Mouse (Mus musculus): ENCODE results near the gene Sult2b1.

Sult2b1 gene

GRCm38 (mm10) chr7:45800546-45801204 is 16.2 kb upstream of the Sult2b1 start:
- peak; percentile 39 to 54 for DNase-seq

DNA sequence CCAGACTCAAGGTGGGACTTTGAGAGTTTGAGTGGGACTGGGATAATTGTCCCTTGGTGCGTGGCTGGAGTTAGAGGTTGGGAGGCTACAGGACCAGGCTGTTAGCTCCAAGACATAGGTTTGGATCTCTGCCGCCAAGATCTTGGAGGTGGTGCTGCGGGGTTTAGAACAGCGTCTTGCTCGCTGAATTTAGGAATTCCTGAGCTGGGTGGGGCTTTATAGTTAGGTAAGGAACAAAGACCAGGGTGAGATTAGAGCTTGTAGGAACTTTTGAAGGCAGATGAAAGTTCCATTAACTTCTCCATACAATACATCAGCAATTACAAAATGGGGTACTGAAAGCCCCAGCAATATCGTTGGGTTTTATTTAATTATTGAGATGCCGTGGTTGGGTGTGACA is 15.5 kb upstream of the Sult2b1 start:
- no peak for DNase-seq

GRCm38 (mm10) chr7:45798931-45799330 is 14.5 kb upstream of the Sult2b1 start:
- DNase-seq: no peak

DNA sequence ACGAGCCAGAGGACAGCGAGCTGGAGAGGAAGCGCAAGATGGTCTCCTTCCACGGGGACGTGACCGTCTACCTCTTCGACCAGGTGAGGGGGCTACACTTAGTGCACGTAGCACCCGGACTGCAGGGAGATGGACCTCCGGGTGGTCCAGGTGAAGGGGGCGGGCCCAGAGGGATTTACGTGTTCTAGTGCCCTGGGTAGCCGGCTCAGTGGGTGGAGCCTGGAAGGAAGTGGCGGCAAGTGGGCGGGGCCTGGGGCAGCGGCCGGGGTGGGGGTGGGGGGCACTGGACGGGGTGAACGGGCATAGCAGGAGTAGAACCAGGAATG is 14.0 kb upstream of the Sult2b1 start:
- DNase-seq: peak; percentile 36 to 53

GRCm38 (mm10) chr7:45797661-45798510 is 13.4 kb upstream of the Sult2b1 start:
- DNase-seq: no peak

DNA sequence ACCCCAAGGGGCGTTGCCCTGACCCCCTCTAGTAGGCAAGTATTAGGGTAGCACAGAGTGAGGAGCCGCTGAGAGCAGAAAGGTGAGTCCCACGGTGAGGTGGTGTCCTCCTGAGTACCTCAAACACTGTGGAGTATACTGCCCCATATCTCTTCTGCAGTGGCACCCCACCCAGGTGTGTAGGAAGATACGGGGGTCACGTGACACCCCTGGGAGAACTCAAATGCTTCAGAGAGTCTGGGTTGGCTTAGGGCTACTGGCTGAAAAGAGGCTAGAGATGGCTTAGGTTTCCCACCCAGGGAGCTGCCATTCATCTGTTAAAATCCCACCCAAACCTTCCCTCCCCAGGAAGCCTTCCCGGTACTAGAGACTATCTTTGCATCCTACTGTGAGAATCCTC is 12.5 kb upstream of the Sult2b1 start:
- DNase-seq: no peak

DNA sequence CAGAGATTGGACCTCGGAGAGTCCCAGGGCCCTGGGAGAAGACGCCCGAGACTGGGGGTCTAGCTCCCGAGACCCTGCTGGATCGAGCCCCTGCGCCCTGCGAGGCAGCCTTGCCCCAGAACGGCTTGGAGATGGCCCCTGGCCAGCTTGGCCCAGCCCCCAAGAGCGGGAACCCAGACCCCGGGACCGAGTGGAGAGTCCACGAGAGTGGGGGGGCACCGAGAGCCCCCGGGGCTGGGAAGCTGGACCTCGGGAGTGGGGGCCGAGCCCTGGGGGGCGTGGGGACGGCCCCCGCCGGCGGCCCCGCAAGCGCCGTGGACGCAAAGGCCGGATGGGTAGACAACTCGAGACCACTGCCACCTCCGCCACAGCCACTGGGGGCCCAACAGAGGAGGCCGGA is 10.5 kb upstream of the Sult2b1 start:
- no peak for DNase-seq

DNA sequence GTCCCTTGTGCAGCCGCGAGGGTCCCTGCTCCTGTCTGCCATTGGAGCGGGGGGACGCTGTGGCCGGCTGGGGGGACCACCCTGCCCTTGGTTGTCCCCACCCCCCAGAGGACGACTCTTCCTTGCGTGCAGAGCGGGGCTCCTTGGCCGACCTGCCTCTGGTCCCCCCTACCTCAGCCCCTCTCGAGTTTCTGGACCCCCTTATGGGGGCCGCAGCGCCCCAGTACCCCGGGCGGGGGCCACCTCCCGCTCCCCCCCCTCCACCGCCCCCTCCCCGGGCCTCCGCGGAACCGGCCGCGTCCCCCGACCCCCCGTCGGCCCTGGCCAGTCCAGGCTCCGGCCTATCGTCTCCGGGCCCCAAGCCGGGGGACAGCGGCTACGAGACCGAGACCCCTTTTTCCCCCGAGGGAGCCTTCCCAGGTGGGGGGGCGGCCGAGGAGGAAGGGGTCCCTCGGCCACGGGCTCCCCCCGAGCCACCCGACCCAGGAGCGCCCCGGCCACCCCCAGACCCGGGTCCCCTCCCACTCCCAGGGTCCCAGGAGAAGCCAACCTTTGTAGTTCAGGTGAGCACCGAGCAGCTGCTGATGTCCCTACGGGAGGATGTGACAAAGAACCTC is 9.6 kb upstream of the Sult2b1 start:
- DNase-seq: no peak

- DNase-seq: no peak
Measured at GRCm38 (mm10) chr7:45793240-45793639, 8.8 kb upstream of the Sult2b1 start.

DNA sequence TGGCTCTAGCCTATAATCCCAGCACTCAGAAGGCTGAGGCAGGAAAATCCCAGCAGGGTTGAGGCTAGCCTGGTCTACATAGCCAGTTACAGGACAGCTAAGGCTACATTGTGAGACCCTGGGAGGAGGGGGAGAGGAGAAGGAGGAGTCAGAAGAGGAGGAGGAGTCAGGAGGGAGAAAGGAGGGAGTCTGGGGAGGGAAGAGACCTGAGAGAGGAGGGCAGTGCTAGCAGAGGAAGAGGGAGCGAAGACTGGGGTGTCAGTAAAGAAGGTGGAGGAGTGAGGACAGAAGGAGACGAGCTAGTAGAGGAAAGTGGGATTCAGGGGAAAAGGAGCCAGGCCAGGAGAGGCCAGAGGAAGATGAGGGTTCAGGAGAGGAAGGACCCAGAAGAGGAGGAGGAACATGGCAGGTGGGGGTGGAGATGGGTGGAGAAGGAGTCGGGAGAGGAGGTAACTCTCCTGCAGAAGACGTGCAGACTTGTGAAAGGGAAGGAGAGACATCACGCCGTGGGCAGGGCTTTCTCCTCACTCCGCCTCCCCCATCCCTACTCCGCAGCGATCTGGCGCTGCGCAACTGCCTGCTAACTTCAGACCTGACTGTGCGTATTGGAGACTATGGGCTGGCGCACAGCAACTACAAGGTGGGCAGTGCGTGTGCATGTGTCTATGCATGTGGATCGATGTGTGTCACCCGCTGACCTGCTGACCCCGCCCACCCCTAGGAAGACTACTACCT is 7.5 kb upstream of the Sult2b1 start:
- no peak for DNase-seq

DNA sequence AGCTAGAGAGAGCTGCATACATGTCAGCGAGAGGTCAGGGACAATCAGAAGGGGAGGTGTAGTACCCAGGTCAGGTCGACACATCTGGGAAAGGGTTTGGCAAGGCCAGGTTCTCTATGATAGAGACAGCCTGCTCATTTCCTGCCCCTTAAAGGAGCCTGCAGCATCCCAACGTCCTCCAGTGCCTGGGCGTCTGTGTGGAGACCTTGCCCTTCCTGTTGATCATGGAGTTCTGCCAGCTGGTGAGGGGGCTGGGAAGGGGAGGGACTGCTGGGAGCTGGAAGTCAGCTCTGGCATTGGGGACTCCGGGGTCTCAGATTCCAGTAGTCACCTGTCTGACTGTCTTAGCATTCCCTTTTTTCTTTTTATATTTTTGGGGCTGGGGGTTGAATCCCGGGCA is 6.3 kb upstream of the Sult2b1 start:
- no peak for DNase-seq

- DNase-seq: no peak
Measured at GRCm38 (mm10) chr7:45787642-45788041, 3.2 kb upstream of the Sult2b1 start.

DNA sequence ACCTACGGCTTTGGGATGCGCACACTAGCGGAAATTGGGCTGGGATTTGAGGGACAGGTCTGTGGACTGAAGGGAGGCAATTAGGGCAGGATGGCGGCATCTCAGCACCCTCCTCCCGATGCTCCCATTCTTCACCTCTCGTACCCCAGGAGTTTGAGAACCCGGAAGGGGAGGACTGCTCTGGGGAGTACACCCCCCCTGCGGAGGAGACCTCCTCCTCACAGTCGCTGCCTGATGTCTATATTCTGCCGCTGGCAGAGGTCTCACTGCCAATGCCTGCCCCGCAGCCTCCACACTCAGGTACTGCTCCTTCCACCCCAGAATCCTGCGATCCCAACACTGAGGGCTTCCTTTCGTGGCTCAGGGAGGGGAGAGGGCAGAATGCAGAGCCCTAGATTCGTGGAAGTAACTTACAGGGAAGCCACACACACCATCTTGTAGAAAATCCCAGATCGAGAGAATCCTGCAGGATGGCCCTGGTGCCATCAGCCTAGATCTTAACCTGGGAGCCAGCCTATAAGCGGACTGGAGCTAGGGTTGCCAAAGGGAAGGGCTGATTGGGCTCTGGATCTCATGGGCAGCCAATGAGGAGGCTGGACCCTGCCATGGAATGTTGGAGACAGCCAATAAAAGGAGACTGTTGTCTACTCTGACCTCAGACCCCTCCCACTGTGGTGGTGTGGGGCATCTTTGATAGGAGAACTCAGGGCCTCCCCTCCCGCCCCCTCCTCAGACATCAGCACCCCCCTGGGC is 2.4 kb upstream of the Sult2b1 start:
- DNase-seq: no peak

GRCm38 (mm10) chr7:45786136-45786578 is 1.7 kb upstream of the Sult2b1 start:
- no peak for DNase-seq

GRCm38 (mm10) chr7:45785388-45786135 is 1.1 kb upstream of the Sult2b1 start:
- DNase-seq: no peak

DNA sequence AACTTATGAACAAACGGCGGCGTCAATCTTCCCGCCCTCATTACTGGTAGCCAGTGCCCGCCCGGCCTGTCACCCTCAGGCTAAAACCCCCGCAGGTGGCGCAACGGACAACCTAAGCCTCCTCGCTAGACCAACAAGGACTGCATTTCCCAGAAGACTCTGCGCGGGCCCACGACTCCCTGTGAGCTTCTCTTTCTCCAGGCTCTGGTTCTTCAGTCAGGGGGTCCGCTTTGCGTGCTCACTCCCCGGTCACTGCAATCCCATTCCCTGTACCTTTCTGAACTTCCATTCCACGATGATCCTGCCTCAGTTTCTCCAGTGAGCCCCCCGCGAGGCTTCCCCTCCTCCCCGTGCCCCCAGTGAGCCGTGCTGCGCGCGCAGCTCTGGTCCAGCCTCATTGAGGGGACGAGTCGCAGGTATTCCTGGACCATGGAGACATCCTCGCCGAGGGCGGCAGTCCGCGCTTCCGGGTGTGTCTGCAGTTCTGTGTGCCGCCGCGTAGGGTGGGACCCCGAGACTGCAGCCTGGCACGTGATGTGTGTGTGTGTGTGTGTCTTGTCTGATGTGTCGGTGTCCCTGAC is 868 bp downstream of the Sult2b1 start, which contains the start of gene Lmtk3:
Gene Lmtk3 (plus strand): TSS at position 228 of the 581 bp plus-strand sequence.
- DNase-seq: peak; percentile 45 to 62

DNA sequence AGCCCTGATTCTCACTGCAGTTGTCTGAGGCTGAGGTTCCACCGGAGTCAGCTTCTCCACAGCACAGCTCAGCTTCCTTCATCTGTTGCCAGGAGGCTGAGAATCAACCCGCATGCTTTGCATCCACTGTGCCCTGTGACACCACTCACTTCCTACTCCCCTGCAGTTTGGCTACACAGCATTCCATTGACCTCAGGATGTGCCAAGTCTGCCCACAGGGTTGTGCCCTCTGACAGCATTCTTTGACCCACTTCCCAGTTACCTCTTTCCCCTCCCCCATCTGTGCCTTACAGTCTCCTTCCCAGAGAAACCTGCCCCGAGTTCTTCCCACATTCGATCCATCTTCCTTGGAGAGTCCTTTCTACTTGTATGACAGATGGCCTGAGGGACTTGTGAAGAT is 2.2 kb downstream of the Sult2b1 start:
- no peak for DNase-seq

GRCm38 (mm10) chr7:45779081-45779641 is 5.3 kb downstream of the Sult2b1 start:
- DNase-seq: no peak

GRCm38 (mm10) chr7:45775237-45775636 is 9.2 kb downstream of the Sult2b1 start:
- no peak for DNase-seq

GRCm38 (mm10) chr7:45771101-45771500 is 13.4 kb downstream of the Sult2b1 start:
- DNase-seq: no peak

All from spleen, adult 18-20 months (tissue).